Mouse (Mus musculus) stomach, embryonic 14.5 days (tissue): ENCODE data around the gene Zdhhc9. TPM values are rescaled to one million over a fixed set of nuclear protein-coding genes. Genes with fewer than 3 reads are reported as not detected.
"Not testable (repeated sequence)": the region's sequence is repeated elsewhere in the genome, so short reads cannot be mapped to it uniquely, and the experiment has no call there.

Experiments used
- ATAC-seq: fragments of 200-750 bp; cut with Nextera tagmentation; 2 replicates; pipeline ENCODE4 v1.8.0; 2017; ENCODE audit warnings: low read depth, moderate TSS enrichment; ENCODE audit not compliant: insufficient number of reproducible peaks, insufficient read depth, low FRiP score
- H3K27ac ChIP-seq: fragments of 300-500 bp; sonication (generic); 2 replicates; pipeline ENCODE4 v1.5.1; 2014; ENCODE audit warnings: mild to moderate bottlenecking, low read length, moderate library complexity, mixed read lengths
- H3K27me3 ChIP-seq: fragments of 300-500 bp; sonication (generic); 2 replicates; pipeline ENCODE4 v1.6.1; 2014; ENCODE audit warnings: low read length, control low read depth, mixed read lengths; ENCODE audit not compliant: control insufficient read depth, insufficient read depth
- H3K36me3 ChIP-seq: fragments of 300-500 bp; sonication (generic); 2 replicates; pipeline ENCODE4 v1.6.1; 2014; ENCODE audit warnings: mild to moderate bottlenecking, control low read depth, low read length, moderate library complexity, mixed read lengths; ENCODE audit not compliant: control insufficient read depth, insufficient read depth
- H3K4me1 ChIP-seq: fragments of 300-500 bp; sonication (generic); 2 replicates; pipeline ENCODE4 v1.6.1; 2014; ENCODE audit warnings: low read length, control low read depth, mixed read lengths; ENCODE audit not compliant: control insufficient read depth, insufficient read depth
- H3K4me2 ChIP-seq: fragments of 300-500 bp; sonication (generic); replicated peaks from 2 replicates; pipeline ENCODE4 v1.6.1; 2014; ENCODE audit warnings: low read depth, low read length, control low read depth
- H3K4me3 ChIP-seq: fragments of 300-500 bp; sonication (generic); 2 replicates; pipeline ENCODE4 v1.5.1; 2014; ENCODE audit warnings: low read depth, low read length, control low read depth
- H3K9ac ChIP-seq: fragments of 300-500 bp; sonication (generic); replicated peaks from 2 replicates; pipeline ENCODE4 v1.6.1; 2014; ENCODE audit warnings: low read depth, mild to moderate bottlenecking, control low read depth, low read length, moderate library complexity, mixed read lengths
- H3K9me3 ChIP-seq: fragments of 300-500 bp; sonication (generic); 2 replicates; pipeline ENCODE4 v1.6.1; 2016; ENCODE audit warnings: low read depth, low read length, control low read depth; ENCODE audit not compliant: control insufficient read depth
- WGBS: fragments of 180-500 bp; shearing (Covaris S2); extraction: QIAGEN DNeasy Blood & Tissue Kit; methylation state at CpG from one replicate; pipeline ENCODE4 v1.1.7; 2014; 5-methylcytosine and 5-hydroxymethylcytosine counted together
- polyA plus RNA-seq: library from polyadenylated mRNA; unstranded; fragments of >200 nt; fragmentation: Nextera tagmentation; extraction: Ambion mirVana; gene quantifications from 2 replicates; pipeline ENCODE4 v1.2.1, GENCODE M21; 2014

Gene Zdhhc9
- polyA plus RNA-seq, 1 experiment from 2014 or later = 8.2 TPM

- 78% methylated on average over 3 of the region's 4 CpGs for WGBS
- H3K36me3 ChIP-seq = not testable (repeated sequence)
Measured at GRCm38 (mm10) chrX:48209746-48210145, 1.1 kb upstream of the Zdhhc9 start.

GRCm38 (mm10) chrX:48207761-48208487 is 754 bp downstream of the Zdhhc9 start:
- Histone ChIP-seq H3K4me1 (no peaks in the 10 kb centered on the region), H3K9me3 (no peaks in the 10 kb centered on the region), H3K36me3 (no peaks in the 10 kb centered on the region), H3K9ac (peak overlapping the region; percentile 50; the same call in 1 of the 2 replicates), H3K4me2 (peak overlapping the region; percentile 50), H3K4me3 (peak overlapping the region; percentile 56), H3K27ac (no peak overlapping the region), H3K27me3 (no peaks in the 10 kb centered on the region)
- peak; percentile 76 for ATAC-seq
- 12% methylated on average over 35 of the region's 36 CpGs for WGBS

More at GRCm38 (mm10) chrX:48209746-48210145, 1.1 kb upstream of the Zdhhc9 start:
- H3K4me3 ChIP-seq, H3K4me1 ChIP-seq, H3K9me3 ChIP-seq, ATAC-seq, H3K4me2 ChIP-seq, H3K9ac ChIP-seq, H3K27ac ChIP-seq, H3K27me3 ChIP-seq: not testable (repeated sequence)

GRCm38 (mm10) chrX:48204469-48204868 is 4.2 kb downstream of the Zdhhc9 start:
- Histone ChIP-seq H3K4me3 (no peak overlapping the region), H3K9me3 (no peaks in the 10 kb centered on the region), H3K27ac (no peak overlapping the region), H3K9ac (no peak overlapping the region), H3K36me3 (no peaks in the 10 kb centered on the region), H3K27me3 (no peaks in the 10 kb centered on the region), H3K4me1 (no peaks in the 10 kb centered on the region), H3K4me2 (no peak overlapping the region)
- ATAC-seq = no peak
- WGBS = 74% methylated on average over 6 of the region's 6 CpGs

- H3K27me3 ChIP-seq = no peaks in the 10 kb centered on the region
- no peak overlapping the region for H3K9ac ChIP-seq
- H3K9me3 ChIP-seq = no peaks in the 10 kb centered on the region
- H3K4me1 ChIP-seq = no peaks in the 10 kb centered on the region
- ATAC-seq = no peak
- H3K4me2 ChIP-seq = no peak overlapping the region
- no peak overlapping the region for H3K4me3 ChIP-seq
- 76% methylated on average over 7 of the region's 7 CpGs for WGBS
- no peak overlapping the region for H3K27ac ChIP-seq
- H3K36me3 ChIP-seq = no peaks in the 10 kb centered on the region
Measured at GRCm38 (mm10) chrX:48203763-48204162, 4.9 kb downstream of the Zdhhc9 start.

- Histone ChIP-seq H3K27ac (no peak overlapping the region), H3K4me1 (no peaks in the 10 kb centered on the region), H3K9me3 (no peaks in the 10 kb centered on the region), H3K27me3 (no peaks in the 10 kb centered on the region), H3K36me3 (no peaks in the 10 kb centered on the region), H3K9ac (no peak overlapping the region), H3K4me2 (no peak overlapping the region), H3K4me3 (no peak overlapping the region)
- no peak for ATAC-seq
- WGBS = 77% methylated on average over 4 of the region's 4 CpGs
Measured at GRCm38 (mm10) chrX:48202995-48203394, 5.7 kb downstream of the Zdhhc9 start.

- 90% methylated on average over 7 of the region's 7 CpGs for WGBS
- Histone ChIP-seq H3K4me2 (no peak overlapping the region), H3K9me3 (no peaks in the 10 kb centered on the region), H3K36me3 (no peaks in the 10 kb centered on the region), H3K27me3 (no peaks in the 10 kb centered on the region), H3K27ac (no peak overlapping the region), H3K9ac (no peak overlapping the region), H3K4me3 (no peak overlapping the region), H3K4me1 (no peaks in the 10 kb centered on the region)
- ATAC-seq = no peak
Measured at GRCm38 (mm10) chrX:48202436-48202835, 6.2 kb downstream of the Zdhhc9 start.

- no peak overlapping the region for H3K9ac ChIP-seq
- 84% methylated on average over 7 of the region's 7 CpGs for WGBS
- H3K36me3 ChIP-seq = no peaks in the 10 kb centered on the region
- no peak overlapping the region for H3K4me3 ChIP-seq
- ATAC-seq = no peak
- no peaks in the 10 kb centered on the region for H3K9me3 ChIP-seq
- H3K4me2 ChIP-seq = no peak overlapping the region
- H3K27me3 ChIP-seq = no peaks in the 10 kb centered on the region
- H3K4me1 ChIP-seq = no peaks in the 10 kb centered on the region
- H3K27ac ChIP-seq = no peak overlapping the region
Measured at GRCm38 (mm10) chrX:48201973-48202372, 6.7 kb downstream of the Zdhhc9 start.

GRCm38 (mm10) chrX:48200699-48201098 is 8.0 kb downstream of the Zdhhc9 start:
- ATAC-seq = no peak
- Histone ChIP-seq H3K27me3 (no peaks in the 10 kb centered on the region), H3K9me3 (no peaks in the 10 kb centered on the region), H3K4me3 (no peak overlapping the region), H3K4me1 (no peaks in the 10 kb centered on the region), H3K9ac (no peak overlapping the region), H3K4me2 (no peak overlapping the region), H3K27ac (no peak overlapping the region), H3K36me3 (no peaks in the 10 kb centered on the region)
- WGBS = 92% methylated on average over 3 of the region's 3 CpGs

GRCm38 (mm10) chrX:48199026-48199425 is 9.7 kb downstream of the Zdhhc9 start:
- Histone ChIP-seq H3K4me2 (no peak overlapping the region), H3K9ac (no peak overlapping the region), H3K9me3 (no peaks in the 10 kb centered on the region), H3K27me3 (no peaks in the 10 kb centered on the region), H3K4me1 (no peaks in the 10 kb centered on the region), H3K36me3 (no peaks in the 10 kb centered on the region; the same call in 1 of the 2 replicates), H3K4me3 (no peak overlapping the region), H3K27ac (no peak overlapping the region)
- WGBS = 88% methylated on average over 2 of the region's 2 CpGs
- no peak for ATAC-seq
